Mouse (Mus musculus): ENCODE measurements at regions not wholly inside any gene's neighbourhood (a gene's known extent, or its start where the extent isn't known, plus 50 kb on each side); places are given as distances from the start of the nearest gene placed in this dataset.
A peak's percentile ranks its signal among the peaks of the same experiment; 100 is the strongest.
"Not testable (repeated sequence)": the region's sequence is repeated elsewhere in the genome, so short reads cannot be mapped to it uniquely, and the experiment has no call there.

DNA sequence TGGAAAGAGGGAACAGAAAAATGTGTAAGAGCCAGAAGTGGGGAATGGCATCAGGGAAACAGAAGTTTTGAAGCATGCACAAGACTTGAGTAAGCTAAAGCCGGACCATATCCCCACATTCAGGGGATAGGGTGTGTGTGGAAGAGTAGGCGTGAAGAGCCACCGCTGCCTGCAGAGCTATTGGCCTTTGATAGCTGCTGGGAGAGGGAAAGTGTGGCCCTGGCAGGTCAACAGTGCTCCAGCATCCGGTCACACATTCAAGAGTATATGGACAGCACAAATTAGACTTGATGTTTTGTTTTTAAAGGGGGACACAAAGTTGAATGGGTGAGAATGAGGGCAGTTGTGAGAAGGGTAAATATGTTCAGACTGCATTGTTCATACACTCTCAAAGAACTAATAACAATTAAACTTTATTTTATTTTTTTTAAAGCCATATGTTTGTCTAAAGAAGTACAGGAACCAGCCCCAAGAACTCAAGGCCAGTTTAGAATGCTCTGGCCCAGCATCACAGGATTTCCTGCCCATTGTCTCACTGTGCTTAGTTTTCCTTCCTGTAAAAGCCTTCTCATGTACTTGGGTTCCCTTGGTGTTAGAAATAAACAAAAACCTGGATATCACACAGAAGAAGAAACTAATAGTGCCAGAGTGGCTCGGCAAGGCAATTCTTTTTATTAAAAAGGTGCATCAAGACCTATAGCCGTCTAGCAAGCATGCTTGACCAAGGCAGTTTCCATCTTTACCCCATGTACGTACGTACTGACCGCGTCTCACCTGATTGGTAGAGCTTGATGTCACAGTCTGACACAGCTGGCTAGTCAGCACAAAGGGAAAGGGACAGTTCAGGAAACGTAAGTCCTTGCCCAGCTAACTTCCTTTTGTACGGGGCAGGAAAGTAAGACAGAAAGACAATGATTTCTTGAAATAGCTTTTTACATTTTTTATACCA, 144.6 kb upstream of the Rbbp6 start:
- intact Hi-C loops (cut with DNase I), result loop anchor here (1.0 to 5.0 kb wide), 4 partner anchors 17 to 349 kb away; no protein-coding TSS in a partner anchor
- DNase-seq, result peak; percentile 36 to 58

- intact Hi-C loops (cut with DNase I), result loop anchor here (5.0 kb wide), 3 partner anchors 84 to 351 kb away; no protein-coding TSS in a partner anchor
- no peak for DNase-seq
These were observed 142.1 kb upstream of the Rbbp6 start for GRCm38 (mm10) chr7:122823429-122823828.

- no peak for DNase-seq
- intact Hi-C loops (cut with DNase I), result no loop called here
These were observed 126.4 kb upstream of the Rbbp6 start for GRCm38 (mm10) chr7:122839091-122839490.

DNA sequence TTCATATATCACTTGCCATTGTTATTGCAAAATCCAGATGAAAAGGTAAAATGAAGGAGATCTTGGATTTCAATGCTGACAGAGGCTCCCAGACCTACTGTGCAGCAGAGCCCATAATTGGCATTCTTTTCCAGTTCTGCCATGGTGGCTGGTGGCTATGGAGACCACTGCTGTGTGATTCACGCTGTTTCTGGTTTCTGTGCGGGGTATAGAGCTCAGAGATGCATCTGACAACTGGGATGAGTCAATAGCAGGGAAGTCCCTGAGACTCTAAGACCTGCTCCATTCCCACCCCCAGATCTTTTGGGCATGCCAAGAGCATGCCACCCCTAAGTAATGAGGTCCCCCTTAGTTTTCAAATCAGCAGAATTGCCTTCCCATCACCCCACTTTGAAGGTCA, 120.7 kb upstream of the Rbbp6 start:
- intact Hi-C loops (cut with DNase I), result no loop called here
- no peak for DNase-seq

- intact Hi-C loops (cut with DNase I), result no loop called here
- DNase-seq, result no peak
These were observed 118.1 kb upstream of the Rbbp6 start for GRCm38 (mm10) chr7:122847376-122847775.

- no peak for DNase-seq
- intact Hi-C loops (cut with DNase I), result no loop called here
These were observed 92.1 kb upstream of the Rbbp6 start for GRCm38 (mm10) chr7:122873386-122873785.

- intact Hi-C loops (cut with DNase I), result no loop called here
- DNase-seq, result no peak
These were observed 89.2 kb upstream of the Rbbp6 start for GRCm38 (mm10) chr7:122876286-122876685.

DNA sequence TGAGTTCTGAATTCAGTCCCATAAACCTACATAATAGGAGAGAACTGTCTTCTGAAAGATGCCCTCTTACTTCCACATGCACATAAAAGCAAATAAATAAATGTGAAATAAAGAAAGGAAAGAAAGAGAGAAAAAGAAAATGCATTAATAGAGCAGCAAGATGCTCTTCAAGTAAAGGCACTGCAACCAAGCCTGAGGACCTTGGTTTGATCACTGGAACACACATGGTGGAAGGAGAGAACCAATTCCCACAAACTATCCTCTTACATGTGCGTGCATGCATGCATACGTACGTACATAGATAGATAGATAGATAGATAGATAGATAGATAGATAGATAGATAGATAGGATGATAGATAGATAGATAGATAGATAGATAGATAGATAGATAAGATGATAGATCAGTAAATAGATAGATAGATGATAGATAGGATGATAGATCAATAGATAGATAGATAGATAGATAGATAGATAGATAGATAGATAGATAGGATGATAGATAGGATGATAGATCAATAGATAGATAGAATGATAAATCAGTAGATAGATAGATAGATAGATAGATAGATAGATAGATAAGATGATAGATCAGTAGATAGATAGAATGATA, 83.5 kb upstream of the Rbbp6 start:
- intact Hi-C loops (cut with DNase I); DNase-seq: not testable (repeated sequence)

DNA sequence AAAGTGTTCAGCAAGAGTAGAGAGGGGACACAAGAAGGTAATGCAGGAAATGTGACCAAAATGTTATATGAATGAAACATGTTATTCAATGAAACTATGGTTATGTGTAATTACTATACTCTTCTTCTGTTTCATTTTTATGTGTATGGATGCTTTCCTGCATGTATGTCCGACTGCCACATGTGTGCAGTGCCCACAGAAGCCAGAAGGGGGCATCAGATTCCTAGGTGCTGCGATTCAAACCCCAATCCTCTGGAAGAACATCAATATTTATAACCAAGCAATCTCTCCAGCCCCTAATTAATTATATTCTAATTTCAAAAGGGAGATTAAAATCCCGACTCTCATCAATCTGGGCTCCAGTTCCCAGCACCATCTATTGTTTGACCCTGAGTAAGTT, 78.7 kb upstream of the Rbbp6 start:
- intact Hi-C loops (cut with DNase I), result no loop called here

GRCm38 (mm10) chr7:122897148-122897547, 68.3 kb upstream of the Rbbp6 start:
- DNase-seq, result no peak
- intact Hi-C loops (cut with DNase I), result no loop called here

More for the DNA sequence above, 78.7 kb upstream of the Rbbp6 start:
- no peak for DNase-seq

GRCm38 (mm10) chr7:122906056-122906455, 59.4 kb upstream of the Rbbp6 start:
- no peak for DNase-seq
- intact Hi-C loops (cut with DNase I), result loop anchor here (5.0 kb wide), 3 partner anchors 84 to 434 kb away; partner anchors contain the start of gene Cacng3

- DNase-seq, result peak in 1 of 2 experiments; percentile 11
- intact Hi-C loops (cut with DNase I), result loop anchor here (5.0 kb wide), 3 partner anchors 87 to 437 kb away; partner anchors contain the start of gene Cacng3
These were observed 56.2 kb upstream of the Rbbp6 start for GRCm38 (mm10) chr7:122909296-122909695.
